Mouse (Mus musculus): Measurements from ENCODE around the gene Awat2. TPM values are rescaled to one million over a fixed set of nuclear protein-coding genes. Genes with fewer than 3 reads are reported as not detected.
A peak's percentile ranks its signal among the peaks of the same experiment; 100 is the strongest.
"Not testable (repeated sequence)": the region's sequence is repeated elsewhere in the genome, so short reads cannot be mapped to it uniquely, and the experiment has no call there.

Gene Awat2
- polyA plus RNA-seq (2012; rRNA removed), result 0.42 and 0.66 TPM in 2 replicates

DNA sequence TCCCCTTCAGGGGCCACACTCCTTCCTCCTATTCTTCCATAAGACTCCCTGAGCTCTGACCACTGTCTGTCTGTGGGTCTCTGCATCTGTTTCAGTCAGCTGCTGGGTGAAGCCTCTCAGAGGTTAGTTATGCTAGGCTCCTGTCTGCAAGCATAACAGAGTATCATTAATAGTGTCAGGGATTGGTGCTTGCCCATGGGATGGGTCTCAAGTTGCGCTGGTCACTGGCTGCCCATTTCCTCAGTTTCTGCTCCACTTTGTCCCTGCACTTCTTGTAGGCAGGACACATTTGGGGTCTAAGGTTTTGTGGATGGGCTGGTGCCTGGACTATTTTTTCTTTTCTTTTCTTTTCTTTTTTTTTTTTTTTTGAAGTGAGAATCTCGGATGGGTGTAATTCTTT, at the start of gene Awat2:
Gene Awat2 (minus strand): TSS at position 101 of the 400 bp plus-strand sequence.
- DNase-seq (ENCODE audit: low read depth), result not testable (repeated sequence)

DNA sequence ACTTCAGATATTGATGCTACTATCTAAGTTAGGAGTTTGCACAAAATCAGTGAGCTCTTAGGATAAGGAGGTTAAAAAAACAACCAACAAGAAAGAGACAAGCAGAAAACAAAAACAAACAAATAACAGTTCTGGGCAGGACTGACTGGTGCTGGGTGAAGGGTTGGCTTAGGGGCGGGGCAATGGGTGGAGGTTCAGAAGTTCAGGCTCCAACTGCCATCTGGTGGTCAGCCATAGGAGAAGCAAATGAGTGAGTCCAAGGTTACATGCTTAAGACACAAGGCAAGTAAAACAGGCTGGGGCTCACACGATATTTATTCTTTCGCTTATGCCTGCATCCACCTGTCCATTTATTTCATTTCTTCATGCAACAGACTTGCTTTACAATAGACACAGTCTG, 37.8 kb upstream of the Awat2 start:
- no peak for DNase-seq (ENCODE audit: low read depth)

DNA sequence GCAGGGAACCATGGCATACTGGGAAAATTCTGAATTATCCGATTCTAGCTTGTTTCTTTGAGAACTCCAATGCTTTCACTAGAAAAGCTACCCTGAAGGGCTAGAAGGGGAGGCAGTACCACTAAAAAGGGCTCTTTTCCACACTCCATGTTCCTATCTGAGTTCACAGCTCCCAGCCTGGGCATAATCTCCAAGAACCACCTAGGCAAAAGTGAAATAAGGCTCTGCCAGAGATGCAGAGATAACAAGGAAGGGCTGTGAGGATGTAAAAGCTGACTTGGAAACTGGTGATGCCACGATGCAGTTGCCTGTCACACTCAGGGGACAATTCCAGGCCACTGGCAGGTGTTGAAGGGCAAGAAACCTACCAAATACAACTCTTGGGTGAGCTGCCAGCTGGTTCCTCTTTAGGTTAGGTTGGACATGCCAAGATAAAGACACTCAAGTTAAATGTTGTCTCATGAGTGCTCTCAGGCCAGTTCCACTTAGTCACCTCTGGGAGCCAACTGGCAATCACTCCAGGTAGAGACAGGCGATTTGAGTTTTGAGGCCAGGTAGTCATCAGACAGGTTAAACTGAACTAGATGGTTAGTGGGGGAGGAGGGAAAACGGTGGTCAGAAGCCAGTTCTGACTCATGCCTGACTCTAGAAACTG, 33.2 kb upstream of the Awat2 start:
- DNase-seq (ENCODE audit: low read depth), result peak; percentile 70

DNA sequence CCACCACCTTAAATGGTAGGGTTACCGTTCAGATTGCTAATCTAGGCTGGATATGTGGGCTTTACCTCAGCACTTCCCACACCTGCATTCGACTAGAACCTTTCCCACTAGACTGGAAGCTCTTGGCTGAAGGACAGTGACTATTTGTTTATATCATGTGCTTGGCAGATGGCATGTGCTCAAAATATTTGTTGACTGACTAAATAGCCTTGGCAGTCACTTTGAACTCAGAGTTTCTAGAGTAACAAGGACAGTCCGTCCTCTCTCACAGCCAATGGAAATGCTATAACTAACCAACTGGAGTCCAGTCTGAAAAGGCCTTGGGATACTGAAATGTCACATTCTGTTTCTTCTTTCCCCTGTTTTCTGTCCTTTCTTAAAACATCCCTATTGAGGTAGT, 29.0 kb upstream of the Awat2 start:
- DNase-seq (ENCODE audit: low read depth), result no peak

DNA sequence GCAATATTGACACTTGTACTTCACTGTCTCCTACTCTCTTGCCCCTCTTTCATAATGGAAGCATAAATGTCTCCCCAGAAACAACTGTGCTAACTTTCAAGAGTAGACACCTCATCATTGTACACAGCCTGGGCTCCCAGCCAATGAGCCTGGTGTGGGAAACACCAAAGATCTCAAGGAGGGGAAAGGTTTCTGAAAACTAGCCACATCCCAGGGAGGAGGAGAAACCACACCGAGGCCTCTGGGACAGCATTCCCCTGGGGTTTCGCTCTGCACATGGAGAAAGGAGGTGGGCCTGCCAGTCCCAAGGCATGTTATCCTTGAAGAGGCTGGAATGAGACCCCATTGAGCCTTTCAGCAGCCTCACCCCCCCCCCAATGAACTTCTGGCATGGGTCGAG, 27.6 kb upstream of the Awat2 start:
- no peak for DNase-seq (ENCODE audit: low read depth)

DNA sequence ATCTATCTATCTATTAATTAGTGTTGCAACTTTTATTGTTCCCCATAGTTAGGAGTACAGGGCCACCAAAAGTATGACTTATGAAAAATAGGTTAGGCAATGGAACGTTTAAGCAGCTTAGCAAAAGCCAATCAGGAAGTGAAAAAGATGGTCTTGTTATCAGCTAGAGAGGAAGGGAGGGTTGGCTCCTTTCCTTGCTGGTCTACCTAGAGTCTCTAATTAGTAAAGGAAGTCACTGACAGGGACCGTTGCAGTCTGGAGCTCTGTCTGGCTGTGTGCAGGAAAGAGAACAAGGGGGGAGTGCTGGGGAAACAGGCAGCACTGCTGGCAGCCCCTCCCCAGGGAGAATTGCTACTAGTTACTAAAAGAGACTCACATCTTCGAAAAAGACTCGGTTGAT, 25.5 kb upstream of the Awat2 start:
- no peak for DNase-seq (ENCODE audit: low read depth)

DNA sequence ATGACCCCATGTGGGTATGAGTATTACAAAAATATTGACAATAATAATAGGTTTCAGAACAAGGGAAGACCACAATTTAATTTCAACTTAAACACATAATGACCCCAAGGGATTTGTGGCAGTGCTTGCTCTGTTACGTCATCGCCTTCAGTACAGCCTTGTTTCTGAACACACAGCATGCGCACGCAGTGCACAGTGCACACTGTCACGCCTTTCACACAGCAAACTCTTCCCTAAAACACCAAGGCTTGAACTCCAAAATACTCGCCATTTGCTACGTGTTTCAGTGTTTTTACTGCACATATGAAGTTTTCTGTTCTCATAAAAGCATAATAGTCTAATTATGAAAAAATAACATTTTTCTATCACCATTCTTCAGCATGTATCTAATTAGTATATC, 1.0 kb upstream of the Awat2 start:
- DNase-seq (ENCODE audit: low read depth), result no peak

DNA sequence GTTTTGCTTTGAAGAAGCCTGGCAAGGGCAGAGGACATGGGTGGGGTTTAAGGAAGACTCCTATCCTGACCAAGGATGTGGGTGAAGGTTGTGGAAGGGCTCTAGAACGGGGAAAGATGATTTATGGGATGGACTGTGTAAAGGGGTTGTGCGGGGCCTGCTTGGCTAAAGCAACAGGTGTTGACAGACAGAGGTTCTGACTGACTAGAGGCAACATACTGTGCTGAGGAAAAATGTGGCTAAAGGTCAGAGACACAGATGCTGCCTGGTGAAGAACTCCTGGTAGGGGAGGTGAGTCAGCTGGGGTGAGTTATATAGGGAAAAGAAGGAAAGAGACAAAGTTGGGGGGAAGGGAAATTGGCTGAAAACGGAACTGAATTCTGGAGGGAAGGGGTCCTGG, 10.2 kb downstream of the Awat2 start:
- DNase-seq (ENCODE audit: low read depth), result no peak

DNA sequence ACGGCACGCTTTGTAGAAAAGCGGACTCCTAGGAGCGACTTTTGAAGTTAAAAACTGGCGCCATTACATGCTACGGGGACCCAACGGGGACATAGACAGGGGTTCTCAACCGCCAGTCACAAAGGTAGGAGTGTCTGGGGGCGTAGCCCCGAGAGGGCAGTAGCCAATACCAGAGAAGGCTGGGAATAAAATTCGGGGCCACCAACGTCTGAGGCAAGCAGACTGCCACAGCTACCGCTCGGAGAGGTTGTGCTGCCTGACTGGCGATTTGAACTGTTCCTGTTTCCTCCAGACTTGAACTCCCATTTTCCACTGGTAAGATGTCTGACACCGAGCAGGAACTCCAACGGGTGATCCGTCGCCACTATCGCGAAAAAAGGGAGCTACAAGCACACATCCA, 13.8 kb downstream of the Awat2 start, which contains the start of gene Otud6a:
Gene Otud6a (plus strand): TSS at position 321 of the 400 bp plus-strand sequence.
- DNase-seq (ENCODE audit: low read depth), result no peak

DNA sequence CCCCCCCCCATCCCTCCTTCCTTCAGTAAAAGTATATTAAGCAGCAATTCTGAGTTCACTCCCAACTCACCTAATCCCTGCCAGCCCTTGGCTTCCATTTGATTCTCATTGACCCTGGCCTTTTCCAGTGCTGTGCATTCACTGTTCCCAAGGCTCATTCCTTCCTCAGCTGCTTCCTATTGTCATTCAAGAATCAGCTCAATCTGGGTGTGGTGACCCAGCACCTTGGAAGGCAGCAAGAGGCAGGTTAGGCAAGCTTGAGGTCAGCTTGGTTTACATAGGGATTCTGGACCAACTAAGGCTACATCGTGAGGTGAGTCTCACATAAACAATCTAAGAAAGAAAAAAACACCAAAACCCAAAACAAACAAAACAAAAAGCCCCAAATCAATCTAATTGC, 33.3 kb downstream of the Awat2 start:
- DNase-seq (ENCODE audit: low read depth), result no peak

DNA sequence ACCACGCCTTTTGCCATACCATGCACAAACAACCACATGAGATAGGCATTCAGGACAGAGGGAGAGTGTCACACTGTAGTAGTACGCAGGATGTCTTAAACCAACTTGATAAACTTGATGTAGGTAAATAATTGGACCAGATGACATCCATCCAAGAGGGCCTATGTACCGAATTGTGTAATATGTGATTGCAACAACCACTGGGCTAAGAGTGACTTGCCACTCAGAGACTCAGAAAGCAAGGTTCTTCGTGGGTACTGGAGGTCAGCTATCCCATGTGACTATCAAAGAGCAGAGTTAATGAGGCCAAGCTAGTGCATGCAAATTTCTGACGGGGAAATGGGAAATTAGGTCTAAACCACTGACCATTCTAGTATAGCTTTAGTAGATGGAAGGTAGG, 40.9 kb downstream of the Awat2 start:
- no peak for DNase-seq (ENCODE audit: low read depth)

DNA sequence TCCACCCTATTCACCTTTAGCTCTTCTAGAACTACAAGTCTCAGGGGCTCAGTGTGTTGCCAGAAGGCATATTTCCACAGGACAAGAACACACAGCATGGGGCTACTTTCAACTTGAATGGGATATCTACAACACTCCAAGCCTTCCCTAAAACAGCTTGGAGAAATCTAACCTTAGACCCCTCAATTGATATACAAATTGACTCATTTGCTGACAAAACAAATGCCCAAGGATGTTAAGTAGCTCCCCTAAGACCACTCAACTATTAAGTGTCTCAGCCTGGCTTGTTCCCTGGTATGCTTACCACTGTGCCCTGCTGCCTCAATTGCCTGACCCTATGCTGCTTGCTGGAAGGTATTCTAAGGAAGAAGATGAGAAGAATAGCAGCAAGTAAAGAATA, 41.6 kb downstream of the Awat2 start:
- DNase-seq (ENCODE audit: low read depth), result no peak

DNA sequence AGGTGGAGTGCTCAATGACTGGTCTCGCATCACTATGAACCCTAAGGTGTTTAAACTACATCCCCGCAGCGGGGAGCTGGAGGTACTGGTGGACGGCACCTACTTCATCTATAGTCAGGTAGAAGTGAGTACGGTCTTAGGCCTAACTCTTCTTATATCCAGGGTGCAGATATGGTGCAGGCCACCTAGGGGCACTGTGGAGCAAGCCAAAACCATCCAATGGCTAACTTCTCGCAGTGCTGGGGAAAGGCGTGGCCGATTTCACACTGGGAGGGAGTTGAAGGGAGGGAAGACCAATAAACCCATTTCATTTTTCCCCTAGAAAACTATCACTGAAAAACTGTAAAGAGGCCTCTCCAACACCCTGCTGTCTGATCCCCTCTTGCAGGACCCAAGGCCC, 47.5 kb downstream of the Awat2 start:
- DNase-seq (ENCODE audit: low read depth), result no peak

DNA sequence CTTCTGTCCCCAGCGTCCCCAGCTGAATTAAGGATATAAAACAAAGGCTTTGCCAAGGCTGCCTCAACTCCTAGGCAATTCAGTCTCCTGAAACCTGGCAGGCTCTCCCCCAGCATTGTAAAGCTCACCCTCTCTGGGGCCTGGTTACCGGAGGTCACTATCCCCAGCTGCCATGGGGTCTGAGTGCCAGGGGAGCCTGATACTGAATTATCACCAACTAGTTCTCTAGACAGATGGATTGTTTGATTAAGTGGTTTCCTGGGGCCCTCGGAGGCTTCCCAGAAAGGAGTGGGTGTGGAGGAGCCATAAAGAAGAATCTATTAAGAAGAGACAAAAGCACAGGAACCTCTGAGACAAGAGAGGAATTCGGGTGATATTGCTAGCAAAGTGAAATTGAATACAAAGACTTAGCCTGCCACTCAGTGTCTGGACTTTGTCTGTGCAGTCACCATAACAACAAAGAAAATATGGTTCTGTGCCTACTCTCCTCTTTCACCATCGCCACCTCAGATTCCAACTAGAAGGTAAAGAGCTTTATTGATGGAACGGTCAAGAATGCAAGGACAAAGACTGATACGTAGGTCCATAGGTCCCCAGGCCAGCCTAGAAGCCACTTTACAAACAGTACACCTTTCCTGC, 48.2 kb downstream of the Awat2 start:
- DNase-seq (ENCODE audit: low read depth), result no peak

DNA sequence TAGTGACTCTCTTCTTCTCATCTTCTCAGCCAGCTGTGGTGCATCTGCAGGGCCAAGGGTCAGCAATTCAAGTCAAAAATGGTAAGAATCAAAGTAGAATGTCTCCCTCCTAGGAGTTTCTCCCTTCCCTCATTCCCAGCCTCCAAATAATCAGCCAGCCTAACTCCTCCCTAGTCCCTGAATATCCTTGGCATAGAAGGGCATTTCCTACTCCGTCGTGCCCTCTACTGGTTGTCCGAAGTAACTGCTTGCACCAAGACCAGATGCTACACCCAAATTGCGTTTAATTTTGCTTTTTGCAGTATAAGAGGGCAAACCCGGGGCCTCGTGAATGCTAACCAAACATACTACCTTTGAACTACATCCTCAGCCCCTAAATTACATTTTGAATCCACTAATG, 50.2 kb downstream of the Awat2 start:
- no peak for DNase-seq (ENCODE audit: low read depth)

DNA sequence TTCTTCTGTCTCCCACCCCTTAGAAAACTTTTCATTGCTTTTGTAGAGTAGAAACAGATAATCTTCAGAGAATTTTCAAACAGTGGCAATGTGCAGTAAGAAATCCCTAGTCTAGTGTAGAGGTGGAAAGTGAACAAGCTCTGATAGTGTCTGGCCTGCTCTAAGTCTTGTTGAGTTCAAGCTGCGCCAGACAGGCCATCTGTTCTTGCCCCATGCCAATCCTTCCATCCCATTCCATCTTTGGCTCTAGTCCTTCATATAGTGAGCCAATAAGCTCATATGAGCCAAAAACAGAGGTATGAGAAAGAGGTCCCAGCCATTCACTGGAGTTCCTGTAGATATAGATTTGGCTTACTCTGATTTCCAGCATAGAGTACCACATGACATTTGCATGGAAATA, 52.6 kb downstream of the Awat2 start:
- no peak for DNase-seq (ENCODE audit: low read depth)

DNA sequence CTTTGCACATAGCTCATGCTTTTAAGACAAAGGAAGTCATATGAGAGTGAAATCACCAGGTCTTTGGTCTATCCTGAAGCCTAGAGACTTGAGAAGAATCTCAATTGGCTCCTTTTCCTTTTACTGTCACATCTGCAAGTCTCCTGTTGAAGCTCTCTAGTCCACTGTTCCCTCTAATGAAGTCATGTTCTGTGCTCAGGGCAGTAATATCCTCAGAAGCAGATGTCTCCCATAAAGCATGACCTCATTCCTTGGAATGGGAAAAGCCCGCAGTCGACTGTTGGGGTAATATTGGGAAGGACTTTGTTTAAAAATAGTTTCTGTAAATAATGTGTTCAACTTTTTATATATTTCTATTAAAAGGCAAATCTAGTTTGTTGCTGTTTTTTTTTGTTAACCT, 85.5 kb downstream of the Awat2 start:
- no peak for DNase-seq (ENCODE audit: low read depth)

Other genes with a start within 250 kb of the Awat2 start
- not detected in 2 replicates for gene Otud6a, start 13.7 kb downstream of the Awat2 start, polyA plus RNA-seq (2012; rRNA removed)
- 33.3 and 33.6 TPM in 2 replicates for gene Igbp1, start 51.6 kb upstream of the Awat2 start, polyA plus RNA-seq (2012; rRNA removed)
- not detected in 2 replicates for gene Dgat2l6, start 82.1 kb upstream of the Awat2 start, polyA plus RNA-seq (2012; rRNA removed)
- gene Awat1, start 129.5 kb upstream of the Awat2 start, polyA plus RNA-seq (2012; rRNA removed), result not detected in 2 replicates
- gene P2ry4, start 152.2 kb upstream of the Awat2 start, polyA plus RNA-seq (2012; rRNA removed), result 0.03 TPM in 1 of 2 replicates, not detected in the other
- gene Arr3, start 162.8 kb upstream of the Awat2 start, polyA plus RNA-seq (2012; rRNA removed), result not detected in 2 replicates
- 0.27 and 0.30 TPM in 2 replicates for gene Kif4, start 183.0 kb upstream of the Awat2 start, polyA plus RNA-seq (2012; rRNA removed)
- gene Pdzd11, start 183.9 kb upstream of the Awat2 start, polyA plus RNA-seq (2012; rRNA removed), result 30.7 and 34.2 TPM in 2 replicates

All from gonadal fat pad, adult 2 months (tissue).